Mouse (Mus musculus): ENCODE data around the gene Ralgps2. TPM values are rescaled to one million over a fixed set of nuclear protein-coding genes. Genes with fewer than 3 reads are reported as not detected.

The Ralgps2 gene
- polyA plus RNA-seq, 1 experiment from 2014 or later, result 66.0 TPM

DNA sequence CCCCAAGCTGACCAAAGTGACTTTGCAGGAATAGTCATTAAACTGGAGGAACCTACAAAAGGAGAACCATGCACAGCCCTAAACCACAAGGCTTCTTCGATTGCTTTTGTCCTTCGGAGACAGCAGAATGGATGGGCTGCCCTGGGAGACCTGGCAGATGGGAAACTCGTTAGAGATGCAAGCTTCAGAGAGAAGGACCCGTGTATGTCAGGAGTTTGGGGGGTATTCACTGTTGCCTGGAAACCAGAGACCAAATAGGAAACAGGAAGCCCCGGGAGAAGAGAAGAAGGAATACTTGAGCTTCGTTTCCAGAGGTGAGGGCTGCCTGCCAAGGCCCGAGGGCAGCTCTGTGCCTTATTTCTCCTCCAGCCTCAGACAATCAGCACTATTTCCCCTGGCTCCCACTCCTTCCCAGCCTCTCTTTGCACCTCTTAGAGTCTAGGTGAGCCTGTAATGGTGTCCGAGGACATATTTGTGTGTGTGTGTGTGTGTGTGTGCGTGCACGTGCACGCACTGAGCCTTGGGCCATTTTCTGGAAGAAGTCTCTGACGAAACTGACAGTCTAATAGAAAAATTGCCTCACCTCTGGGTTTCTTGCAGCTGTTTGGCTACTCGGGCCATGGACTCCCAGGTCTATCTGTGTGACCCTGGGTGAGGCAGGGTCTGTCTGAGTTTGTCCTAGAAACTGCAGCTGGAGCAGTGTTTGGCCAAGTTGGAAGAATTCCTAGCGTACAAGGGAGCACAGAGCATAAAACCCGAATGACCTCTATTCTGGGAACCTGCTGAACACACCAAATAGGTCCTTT is 184.6 kb downstream of the Ralgps2 start:
- no peak overlapping the region for H3K4me3 ChIP-seq (replicated peaks)
- H3K9me3 ChIP-seq (replicated peaks), result no peaks in the 10 kb centered on the region
- H3K4me1 ChIP-seq, result peaks cover 33% of the 10 kb centered on the region
- ATAC-seq (replicated peaks; ENCODE audit: low FRiP score), result no peak
- H3K9ac ChIP-seq, result no peak overlapping the region
- WGBS, result 39% methylated on average over 15 of the region's 15 CpGs
- H3K27me3 ChIP-seq, result no peaks in the 10 kb centered on the region
- H3K4me2 ChIP-seq, result no peak overlapping the region
- H3K36me3 ChIP-seq, result no peaks in the 10 kb centered on the region
- peak overlapping the region; percentile 32; the same call in 1 of the 2 replicates for H3K27ac ChIP-seq

Other genes with a start within 250 kb of the Ralgps2 start
- gene Fam20b, start 220.5 kb downstream of the Ralgps2 start, polyA plus RNA-seq (2015; fragmentation: Nextera tagmentation; extraction: Ambion mirVana), result 32.0 and 33.5 TPM in 2 replicates
- gene Angptl1, start 101.1 kb downstream of the Ralgps2 start, polyA plus RNA-seq (2015; fragmentation: Nextera tagmentation; extraction: Ambion mirVana), result 2.1 and 3.2 TPM in 2 replicates
- gene Tex35, start 169.1 kb upstream of the Ralgps2 start, polyA plus RNA-seq (2015; fragmentation: Nextera tagmentation; extraction: Ambion mirVana), result not detected in 2 replicates

Data from kidney, embryonic 15.5 days (tissue).